Mouse (Mus musculus) splenic B cell, adult 2 months (primary cell): Measurements from ENCODE around the gene Dync1i1.
"Not testable (repeated sequence)": the region's sequence is repeated elsewhere in the genome, so short reads cannot be mapped to it uniquely, and the experiment has no call there.

Source experiments
- DNase-seq: peaks from one replicate; pipeline ENCODE4 v3.0.0-alpha.2; 2011; ENCODE audit warnings: low read depth, low spot score
- H3K27me3 ChIP-seq: 2 replicates; pipeline ENCODE4 v1.6.1; 2012; ENCODE audit warnings: mild to moderate bottlenecking, low read length, moderate library complexity, mixed read lengths; ENCODE audit not compliant: control insufficient read depth, poor library complexity, insufficient read depth, severe bottlenecking
- H3K36me3 ChIP-seq: 2 replicates; pipeline ENCODE4 v1.6.1; 2012; ENCODE audit warnings: mild to moderate bottlenecking, low read length, moderate library complexity, mixed read lengths; ENCODE audit not compliant: control insufficient read depth, poor library complexity, insufficient read depth, severe bottlenecking

Dync1i1 gene

GRCm38 (mm10) chr6:5725611-5726236 lies at the start of gene Dync1i1:
Gene Dync1i1, plus strand, starts transcription at chr6:5725639.
- Histone ChIP-seq H3K36me3 (no peaks in the 10 kb centered on the region), H3K27me3 (no peaks in the 10 kb centered on the region)
- DNase-seq: no peak

- H3K27me3 ChIP-seq: no peaks in the 10 kb centered on the region
- DNase-seq: no peak
These were observed 45.7 kb upstream of the Dync1i1 start for GRCm38 (mm10) chr6:5679738-5680137.

GRCm38 (mm10) chr6:5701826-5702225 lies 23.6 kb upstream of the Dync1i1 start:
- no peaks in the 10 kb centered on the region for H3K27me3 ChIP-seq
- DNase-seq: no peak

More at GRCm38 (mm10) chr6:5679738-5680137, 45.7 kb upstream of the Dync1i1 start:
- H3K36me3 ChIP-seq: no peaks in the 10 kb centered on the region

GRCm38 (mm10) chr6:5707894-5708293 lies 17.5 kb upstream of the Dync1i1 start:
- not testable (repeated sequence) for H3K27me3 ChIP-seq, DNase-seq, H3K36me3 ChIP-seq

More at GRCm38 (mm10) chr6:5701826-5702225, 23.6 kb upstream of the Dync1i1 start:
- H3K36me3 ChIP-seq: no peaks in the 10 kb centered on the region

GRCm38 (mm10) chr6:5710063-5710605 lies 15.3 kb upstream of the Dync1i1 start:
- Histone ChIP-seq H3K27me3 (no peaks in the 10 kb centered on the region), H3K36me3 (no peaks in the 10 kb centered on the region)
- no peak for DNase-seq

- no peaks in the 10 kb centered on the region for H3K27me3 ChIP-seq
- H3K36me3 ChIP-seq: no peaks in the 10 kb centered on the region
- no peak for DNase-seq
These were observed 12.8 kb upstream of the Dync1i1 start for GRCm38 (mm10) chr6:5712620-5713019.

- H3K36me3 ChIP-seq: no peaks in the 10 kb centered on the region
- DNase-seq: no peak
- H3K27me3 ChIP-seq: no peaks in the 10 kb centered on the region
These were observed 10.3 kb upstream of the Dync1i1 start for GRCm38 (mm10) chr6:5715101-5715618.

GRCm38 (mm10) chr6:5718955-5719354 lies 6.5 kb upstream of the Dync1i1 start:
- Histone ChIP-seq H3K27me3 (no peaks in the 10 kb centered on the region), H3K36me3 (no peaks in the 10 kb centered on the region)
- DNase-seq: no peak

- not testable (repeated sequence) for H3K27me3 ChIP-seq, H3K36me3 ChIP-seq, DNase-seq
These were observed 4.7 kb upstream of the Dync1i1 start for GRCm38 (mm10) chr6:5720716-5721115.

- Histone ChIP-seq H3K27me3 (no peaks in the 10 kb centered on the region), H3K36me3 (no peaks in the 10 kb centered on the region)
- DNase-seq: no peak
These were observed 1.5 kb upstream of the Dync1i1 start for GRCm38 (mm10) chr6:5723986-5724385.

- no peak for DNase-seq
- H3K27me3 ChIP-seq: no peaks in the 10 kb centered on the region
- no peaks in the 10 kb centered on the region for H3K36me3 ChIP-seq
These were observed 815 bp downstream of the Dync1i1 start for GRCm38 (mm10) chr6:5726237-5726670.

GRCm38 (mm10) chr6:5733217-5733616 lies 7.8 kb downstream of the Dync1i1 start:
- Histone ChIP-seq H3K36me3 (no peaks in the 10 kb centered on the region), H3K27me3 (no peaks in the 10 kb centered on the region)
- no peak for DNase-seq

GRCm38 (mm10) chr6:5734398-5734797 lies 9.0 kb downstream of the Dync1i1 start:
- no peak for DNase-seq
- Histone ChIP-seq H3K36me3 (no peaks in the 10 kb centered on the region), H3K27me3 (no peaks in the 10 kb centered on the region)

GRCm38 (mm10) chr6:5734862-5735261 lies 9.4 kb downstream of the Dync1i1 start:
- Histone ChIP-seq H3K36me3 (no peaks in the 10 kb centered on the region), H3K27me3 (no peaks in the 10 kb centered on the region)
- DNase-seq: no peak

- no peaks in the 10 kb centered on the region for H3K36me3 ChIP-seq
- DNase-seq: no peak
- no peaks in the 10 kb centered on the region for H3K27me3 ChIP-seq
These were observed 14.3 kb downstream of the Dync1i1 start for GRCm38 (mm10) chr6:5739711-5740110.
